Mouse (Mus musculus) lung, embryonic 15.5 days (tissue): ENCODE data around the gene Mapk11. TPM values are rescaled to one million over a fixed set of nuclear protein-coding genes. Genes with fewer than 3 reads are reported as not detected.
A peak's percentile ranks its signal among the peaks of the same experiment; 100 is the strongest.

Experiments
- ATAC-seq: fragments of 200-750 bp; cut with Nextera tagmentation; 2 replicates; pipeline ENCODE4 v1.8.0; 2017; ENCODE audit warnings: moderate number of reproducible peaks, borderline replicate concordance; ENCODE audit not compliant: low FRiP score, low TSS enrichment; ENCODE audit errors: extremely low read depth
- H3K27ac ChIP-seq: fragments of 300-500 bp; sonication (generic); 2 replicates; pipeline ENCODE4 v1.5.1; 2015; ENCODE audit warnings: moderate library complexity, mild to moderate bottlenecking, inconsistent platforms
- H3K27me3 ChIP-seq: fragments of 300-500 bp; sonication (generic); 2 replicates; pipeline ENCODE4 v1.6.1; 2015; ENCODE audit warnings: inconsistent platforms
- H3K36me3 ChIP-seq: fragments of 300-500 bp; sonication (generic); 2 replicates; pipeline ENCODE4 v1.6.1; 2015; ENCODE audit warnings: inconsistent platforms
- H3K4me1 ChIP-seq: fragments of 300-500 bp; sonication (generic); 2 replicates; pipeline ENCODE4 v1.6.1; 2015; ENCODE audit warnings: inconsistent platforms
- H3K4me2 ChIP-seq: fragments of 300-500 bp; sonication (generic); 2 replicates; pipeline ENCODE4 v1.6.1; 2015; ENCODE audit warnings: inconsistent platforms, mild to moderate bottlenecking, moderate library complexity
- H3K4me3 ChIP-seq: fragments of 300-500 bp; sonication (generic); 2 replicates; pipeline ENCODE4 v1.5.1; 2015; ENCODE audit warnings: mild to moderate bottlenecking, inconsistent platforms
- H3K9ac ChIP-seq: fragments of 300-500 bp; sonication (generic); 2 replicates; pipeline ENCODE4 v1.6.1; 2015; ENCODE audit warnings: inconsistent platforms
- H3K9me3 ChIP-seq: fragments of 300-500 bp; sonication (generic); 2 replicates; pipeline ENCODE4 v1.6.1; 2016; ENCODE audit warnings: inconsistent platforms
- WGBS: fragments of 180-500 bp; shearing (Covaris S2); methylation state at CpG from one replicate; pipeline ENCODE4 v1.1.7; 2015; 5-methylcytosine and 5-hydroxymethylcytosine counted together
- polyA plus RNA-seq: library from polyadenylated mRNA; unstranded; fragments of >200 nt; fragmentation: Nextera tagmentation; extraction: Ambion mirVana; gene quantifications from 2 replicates; pipeline ENCODE4 v1.2.1, GENCODE M21; 2015

Mapk11 gene
- polyA plus RNA-seq, 1 experiment from 2014 or later = 12.6 TPM

- no peaks in the 10 kb centered on the region for H3K9me3 ChIP-seq
- 53% methylated on average over 4 of the region's 4 CpGs for WGBS
- no peak overlapping the region for H3K27ac ChIP-seq
- H3K4me1 ChIP-seq = peaks cover 42% of the 10 kb centered on the region
- ATAC-seq = no peak
- H3K4me3 ChIP-seq = peak overlapping the region; percentile 74
- H3K27me3 ChIP-seq = peaks cover 54% of the 10 kb centered on the region
- no peak overlapping the region for H3K9ac ChIP-seq
- no peaks in the 10 kb centered on the region for H3K36me3 ChIP-seq
- peak overlapping the region; percentile 51; the same call in 1 of the 2 replicates for H3K4me2 ChIP-seq
These were observed 1.5 kb downstream of the Mapk11 start for GRCm38 (mm10) chr15:89147895-89148294.

DNA sequence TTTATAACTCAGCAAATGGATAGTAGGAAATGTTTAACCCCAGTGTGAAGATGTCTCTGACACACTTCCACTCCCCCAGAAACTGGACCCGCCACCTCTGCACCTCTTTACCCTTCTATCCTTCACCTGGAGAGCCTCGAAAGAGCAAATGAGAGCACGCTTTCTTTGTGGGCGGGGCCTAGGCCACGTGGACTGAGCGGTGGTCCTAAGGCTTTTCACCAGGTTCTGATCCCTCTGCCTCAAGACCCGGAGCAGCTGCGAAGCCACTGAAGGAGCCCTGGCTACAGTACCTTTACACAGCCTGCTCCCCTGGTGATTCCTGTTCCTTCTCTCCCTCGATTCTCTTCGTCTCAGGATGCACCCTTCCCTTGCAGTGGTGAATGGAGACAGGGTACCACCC lies 2.0 kb downstream of the Mapk11 start:
- Histone ChIP-seq H3K4me3 (peak overlapping the region; percentile 74; the same call in 1 of the 2 replicates), H3K9me3 (no peaks in the 10 kb centered on the region), H3K36me3 (no peaks in the 10 kb centered on the region), H3K4me2 (peak overlapping the region; percentile 51; the same call in 1 of the 2 replicates), H3K27ac (no peak overlapping the region), H3K9ac (no peak overlapping the region), H3K4me1 (peaks cover 42% of the 10 kb centered on the region), H3K27me3 (peaks cover 57% of the 10 kb centered on the region)
- no peak for ATAC-seq
- 23% methylated on average over 10 of the region's 10 CpGs for WGBS

- peak overlapping the region; percentile 25; the same call in 1 of the 2 replicates for H3K4me3 ChIP-seq
- ATAC-seq = no peak
- no peak overlapping the region for H3K9ac ChIP-seq
- H3K27ac ChIP-seq = no peak overlapping the region
- 8% methylated on average over 16 of the region's 16 CpGs for WGBS
- H3K4me2 ChIP-seq = peak overlapping the region; percentile 51
- H3K9me3 ChIP-seq = no peaks in the 10 kb centered on the region
- peaks cover 62% of the 10 kb centered on the region for H3K27me3 ChIP-seq
- no peaks in the 10 kb centered on the region for H3K36me3 ChIP-seq
- peaks cover 42% of the 10 kb centered on the region for H3K4me1 ChIP-seq
These were observed 2.4 kb downstream of the Mapk11 start for GRCm38 (mm10) chr15:89147024-89147423.

DNA sequence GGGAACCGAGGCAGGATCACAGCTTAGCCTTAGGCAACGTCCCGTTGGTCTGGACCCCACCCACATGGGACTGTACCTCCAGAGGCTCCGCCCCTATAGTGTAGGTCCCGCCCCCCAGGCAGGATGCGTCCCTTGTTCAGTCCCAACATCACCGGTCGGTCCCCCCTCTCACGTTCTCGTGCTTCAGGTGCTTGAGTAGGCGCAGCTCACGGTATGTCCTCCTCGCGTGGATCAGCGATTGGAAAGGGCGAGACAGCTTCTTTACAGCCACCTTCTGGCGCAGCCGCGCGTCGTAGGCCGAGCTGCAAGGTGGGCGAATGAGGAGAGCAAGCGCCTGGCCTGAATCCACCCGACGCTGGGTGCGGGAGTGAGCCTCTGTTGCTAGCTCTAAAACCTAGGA lies 2.9 kb downstream of the Mapk11 start:
- no peak overlapping the region for H3K27ac ChIP-seq
- H3K4me2 ChIP-seq = peak overlapping the region; percentile 51
- peak overlapping the region; percentile 25 for H3K4me3 ChIP-seq
- WGBS = 2% methylated on average over 27 of the region's 27 CpGs
- ATAC-seq = peak; percentile 23; the same call in 1 of the 2 replicates
- no peaks in the 10 kb centered on the region for H3K9me3 ChIP-seq
- H3K36me3 ChIP-seq = no peaks in the 10 kb centered on the region
- H3K4me1 ChIP-seq = peaks cover 44% of the 10 kb centered on the region
- peaks cover 65% of the 10 kb centered on the region for H3K27me3 ChIP-seq
- no peak overlapping the region for H3K9ac ChIP-seq

GRCm38 (mm10) chr15:89145813-89146350 lies 3.5 kb downstream of the Mapk11 start:
- no peak for ATAC-seq
- WGBS = 67% methylated on average over 24 of the region's 24 CpGs
- peaks cover 71% of the 10 kb centered on the region for H3K27me3 ChIP-seq
- no peaks in the 10 kb centered on the region for H3K36me3 ChIP-seq
- no peak overlapping the region for H3K9ac ChIP-seq
- no peak overlapping the region for H3K27ac ChIP-seq
- 0 out of 2 replicates have a peak overlapping the region, but pooled peaks have one; percentile 51 for H3K4me2 ChIP-seq
- no peak overlapping the region for H3K4me3 ChIP-seq
- no peaks in the 10 kb centered on the region for H3K9me3 ChIP-seq
- H3K4me1 ChIP-seq = peaks cover 51% of the 10 kb centered on the region

GRCm38 (mm10) chr15:89144965-89145364 lies 4.5 kb downstream of the Mapk11 start:
- H3K27me3 ChIP-seq = peaks cover 77% of the 10 kb centered on the region
- peaks cover 54% of the 10 kb centered on the region for H3K4me1 ChIP-seq
- no peak for ATAC-seq
- H3K36me3 ChIP-seq = no peaks in the 10 kb centered on the region
- no peak overlapping the region for H3K9ac ChIP-seq
- no peak overlapping the region for H3K4me2 ChIP-seq
- H3K9me3 ChIP-seq = no peaks in the 10 kb centered on the region
- H3K4me3 ChIP-seq = no peak overlapping the region
- 80% methylated on average over 11 of the region's 11 CpGs for WGBS
- no peak overlapping the region for H3K27ac ChIP-seq

GRCm38 (mm10) chr15:89143134-89143533 lies 6.3 kb downstream of the Mapk11 start:
- 57% methylated on average over 2 of the region's 2 CpGs for WGBS
- Histone ChIP-seq H3K9me3 (no peaks in the 10 kb centered on the region), H3K27me3 (peaks cover 76% of the 10 kb centered on the region), H3K4me3 (no peak overlapping the region), H3K27ac (no peak overlapping the region), H3K4me2 (no peak overlapping the region), H3K36me3 (no peaks in the 10 kb centered on the region), H3K9ac (no peak overlapping the region), H3K4me1 (peaks cover 41% of the 10 kb centered on the region)
- ATAC-seq = no peak

GRCm38 (mm10) chr15:89141905-89142304 lies 7.5 kb downstream of the Mapk11 start:
- H3K27ac ChIP-seq = no peak overlapping the region
- H3K4me1 ChIP-seq = peaks cover 31% of the 10 kb centered on the region
- 0 out of 2 replicates have a peak overlapping the region, but pooled peaks have one; percentile 14 for H3K4me2 ChIP-seq
- ATAC-seq = no peak
- H3K9ac ChIP-seq = no peak overlapping the region
- H3K36me3 ChIP-seq = no peaks in the 10 kb centered on the region
- 53% methylated on average over 4 of the region's 4 CpGs for WGBS
- no peak overlapping the region for H3K4me3 ChIP-seq
- peaks cover 64% of the 10 kb centered on the region for H3K27me3 ChIP-seq
- H3K9me3 ChIP-seq = no peaks in the 10 kb centered on the region

- no peaks in the 10 kb centered on the region for H3K9me3 ChIP-seq
- H3K4me1 ChIP-seq = peaks cover 26% of the 10 kb centered on the region
- peak overlapping the region; percentile 89; the same call in 1 of the 2 replicates for H3K4me2 ChIP-seq
- ATAC-seq = no peak
- no peaks in the 10 kb centered on the region for H3K36me3 ChIP-seq
- H3K27ac ChIP-seq = no peak overlapping the region
- H3K9ac ChIP-seq = no peak overlapping the region
- peaks cover 59% of the 10 kb centered on the region for H3K27me3 ChIP-seq
- H3K4me3 ChIP-seq = peak overlapping the region; percentile 55; the same call in 1 of the 2 replicates
- WGBS = 16% methylated on average over 5 of the region's 5 CpGs
These were observed 8.0 kb downstream of the Mapk11 start for GRCm38 (mm10) chr15:89141443-89141842.

DNA sequence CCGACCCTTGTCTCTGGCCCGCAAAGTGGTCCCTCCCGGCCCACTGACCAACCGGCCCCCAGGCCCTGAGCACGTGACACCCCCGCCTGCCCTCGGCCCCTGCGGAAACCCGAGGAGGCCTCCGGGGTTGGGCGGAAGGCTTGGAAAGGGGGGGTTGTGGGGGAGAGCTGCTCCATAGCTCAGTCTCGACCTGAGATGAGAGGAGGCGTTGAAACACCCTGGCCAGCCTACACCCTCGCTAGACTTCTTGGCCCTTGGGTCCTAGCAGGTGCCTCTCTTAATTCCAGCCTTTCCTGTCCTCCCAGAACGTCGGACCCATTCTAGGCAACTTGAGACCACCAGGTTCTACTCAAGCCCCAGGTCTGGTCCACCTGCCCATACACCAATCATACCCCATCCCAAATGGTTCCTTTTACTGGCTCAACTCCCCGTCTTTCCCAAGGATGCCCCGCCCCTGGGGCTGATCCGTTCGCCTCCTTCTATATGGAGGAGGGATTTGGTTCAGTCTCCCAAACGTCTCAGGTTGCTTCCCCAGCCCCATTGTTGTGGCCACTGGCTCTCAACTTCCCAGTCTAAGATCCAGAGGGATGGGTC lies 8.7 kb downstream of the Mapk11 start, which contains the start of gene Mapk12:
Gene Mapk12 (minus strand): TSS at position 45 of the 594 bp plus-strand sequence.
- Histone ChIP-seq H3K36me3 (no peaks in the 10 kb centered on the region), H3K27ac (0 out of 2 replicates have a peak within 1 kb of the TSS, but pooled peaks have one; percentile 13), H3K4me2 (peak within 1 kb of the TSS; percentile 89), H3K9ac (peak within 1 kb of the TSS; percentile 43), H3K4me3 (peak within 1 kb of the TSS; percentile 55), H3K9me3 (no peaks in the 10 kb centered on the region), H3K27me3 (peaks cover 53% of the 10 kb centered on the region), H3K4me1 (peaks cover 21% of the 10 kb centered on the region)
- ATAC-seq = peak; percentile 61; the same call in 1 of the 2 replicates
- under 1% methylated on average over 21 of the region's 21 CpGs for WGBS

DNA sequence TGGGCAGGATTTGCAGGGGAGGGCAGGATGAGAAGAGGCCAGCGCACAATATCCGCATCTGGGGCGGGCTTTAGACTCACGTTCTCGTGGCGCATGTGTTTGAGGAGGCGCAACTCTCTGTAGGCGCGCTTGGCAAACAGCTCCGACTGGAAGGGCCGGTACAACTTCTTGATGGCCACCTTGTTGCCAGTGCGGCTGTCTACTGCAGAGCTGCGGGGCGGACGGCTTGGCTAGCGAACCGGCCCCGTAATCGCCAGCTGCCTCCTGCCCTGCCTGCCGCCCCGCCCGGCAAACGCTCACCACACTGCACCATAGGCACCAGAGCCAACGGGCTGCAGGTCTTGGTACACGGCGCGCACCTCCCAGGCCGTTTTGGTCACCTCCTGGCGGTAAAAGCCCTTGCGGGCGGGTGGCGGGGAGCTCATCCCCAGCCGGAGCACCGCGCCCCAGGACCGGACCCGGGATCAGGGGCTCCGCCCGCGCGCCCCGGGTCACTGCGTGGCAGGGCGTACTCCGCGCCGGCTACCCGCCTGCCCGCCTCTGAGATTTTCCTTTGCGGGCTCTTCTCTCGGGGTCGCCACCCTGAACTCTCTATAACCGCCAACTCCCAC lies 9.3 kb downstream of the Mapk11 start:
- peak; percentile 35; the same call in 1 of the 2 replicates for ATAC-seq
- H3K27ac ChIP-seq = 0 out of 2 replicates have a peak overlapping the region, but pooled peaks have one; percentile 13

GRCm38 (mm10) chr15:89138531-89138930 lies 10.9 kb downstream of the Mapk11 start:
- H3K27me3 ChIP-seq = peaks cover 42% of the 10 kb centered on the region
- H3K4me1 ChIP-seq = peaks cover 21% of the 10 kb centered on the region
- H3K9me3 ChIP-seq = no peaks in the 10 kb centered on the region
- H3K9ac ChIP-seq = no peak overlapping the region
- no peaks in the 10 kb centered on the region for H3K36me3 ChIP-seq
- H3K4me3 ChIP-seq = no peak overlapping the region
- no peak overlapping the region for H3K27ac ChIP-seq
- 92% methylated on average over 6 of the region's 6 CpGs for WGBS
- no peak for ATAC-seq
- no peak overlapping the region for H3K4me2 ChIP-seq

More for the DNA sequence above, 9.3 kb downstream of the Mapk11 start:
- H3K9ac ChIP-seq = peak overlapping the region; percentile 43
- H3K4me1 ChIP-seq = peaks cover 21% of the 10 kb centered on the region
- H3K9me3 ChIP-seq = no peaks in the 10 kb centered on the region
- H3K27me3 ChIP-seq = peaks cover 46% of the 10 kb centered on the region
- peak overlapping the region; percentile 55 for H3K4me3 ChIP-seq
- peak overlapping the region; percentile 89 for H3K4me2 ChIP-seq
- WGBS = under 1% methylated on average over 53 of the region's 53 CpGs
- no peaks in the 10 kb centered on the region for H3K36me3 ChIP-seq
